Mouse (Mus musculus) liver, embryonic 14.5 days (tissue): ENCODE measurements around the gene Kcnj8.

Experiments
- CTCF ChIP-seq: IDR thresholded peaks from 2 replicates; pipeline ENCODE4 v1.5.1; 2016; ENCODE audit warnings: antibody characterized with exemption, low read depth, control low read depth
- EP300 ChIP-seq: IDR thresholded peaks from 2 replicates; pipeline ENCODE4 v1.6.1; 2016; ENCODE audit warnings: antibody characterized with exemption, low read depth

GRCm38 (mm10) chr6:142540561-142541160 is 30.8 kb downstream of the Kcnj8 start:
- TF ChIP-seq CTCF (no peak), EP300 (no peak)
